Mouse (Mus musculus): ENCODE measurements around the gene Ncor1.

The Ncor1 gene

GRCm38 (mm10) chr11:62266466-62267214 lies 191.7 kb downstream of the Ncor1 start:
- no peak for DNase-seq (ENCODE audit: low spot score)

Data from adipocyte (in vitro differentiated cells).